Mouse (Mus musculus) lung, adult 18-20 months (tissue): ENCODE data around the gene Filip1.

Source experiments
- DNase-seq, 2 experiments: peaks; one replicate each; pipeline ENCODE4 v3.0.0; 2022; ENCODE audit warnings: mixed read lengths in 2 of 2

Filip1 gene

GRCm38 (mm10) chr9:79944872-79945271, 67.8 kb downstream of the Filip1 start:
- no peak for DNase-seq

GRCm38 (mm10) chr9:79943986-79944385, 68.7 kb downstream of the Filip1 start:
- DNase-seq = no peak

- DNase-seq = no peak
These were observed 74.0 kb downstream of the Filip1 start for GRCm38 (mm10) chr9:79938416-79939206.

- DNase-seq = no peak
These were observed 75.1 kb downstream of the Filip1 start for GRCm38 (mm10) chr9:79937570-79937969.

GRCm38 (mm10) chr9:79932578-79932977, 80.1 kb downstream of the Filip1 start:
- DNase-seq = no peak

- DNase-seq = no peak
These were observed 84.6 kb downstream of the Filip1 start for GRCm38 (mm10) chr9:79928092-79928491.

- DNase-seq = no peak
These were observed 85.3 kb downstream of the Filip1 start for GRCm38 (mm10) chr9:79927156-79927870.

- DNase-seq = peak in 1 of 2 experiments; percentile 10
These were observed 86.0 kb downstream of the Filip1 start for GRCm38 (mm10) chr9:79926464-79927155.

- no peak for DNase-seq
These were observed 86.7 kb downstream of the Filip1 start for GRCm38 (mm10) chr9:79925950-79926349.

- no peak for DNase-seq
These were observed 89.4 kb downstream of the Filip1 start for GRCm38 (mm10) chr9:79923262-79923661.

GRCm38 (mm10) chr9:79922493-79922760, 90.2 kb downstream of the Filip1 start:
- DNase-seq = no peak

GRCm38 (mm10) chr9:79921701-79922492, 90.8 kb downstream of the Filip1 start:
- no peak for DNase-seq

- DNase-seq = no peak
These were observed 92.1 kb downstream of the Filip1 start for GRCm38 (mm10) chr9:79920540-79920933.

- DNase-seq = no peak
These were observed 92.7 kb downstream of the Filip1 start for GRCm38 (mm10) chr9:79919750-79920539.

GRCm38 (mm10) chr9:79919303-79919721, 93.3 kb downstream of the Filip1 start:
- no peak for DNase-seq

- DNase-seq = no peak
These were observed 94.1 kb downstream of the Filip1 start for GRCm38 (mm10) chr9:79918325-79919117.

- DNase-seq = no peak
These were observed 98.4 kb downstream of the Filip1 start for GRCm38 (mm10) chr9:79914276-79914675.

GRCm38 (mm10) chr9:79912971-79913370, 99.7 kb downstream of the Filip1 start:
- no peak for DNase-seq

- no peak for DNase-seq
These were observed 102.5 kb downstream of the Filip1 start for GRCm38 (mm10) chr9:79910166-79910565.

- DNase-seq = no peak
These were observed 113.8 kb downstream of the Filip1 start for GRCm38 (mm10) chr9:79898815-79899214.

- DNase-seq = no peak
These were observed 118.0 kb downstream of the Filip1 start for GRCm38 (mm10) chr9:79894665-79895064.
